Mouse (Mus musculus): Measurements from ENCODE around the gene Ndufa6.
A peak's percentile ranks its signal among the peaks of the same experiment; 100 is the strongest.
"Not testable (repeated sequence)": the region's sequence is repeated elsewhere in the genome, so short reads cannot be mapped to it uniquely, and the experiment has no call there.

Ndufa6 gene

GRCm38 (mm10) chr15:82368146-82368545, 14.0 kb upstream of the Ndufa6 start:
- DNase-seq (ENCODE audit: low read depth, low spot score) = no peak

- DNase-seq (ENCODE audit: low read depth, low spot score) = not testable (repeated sequence)
Observed at GRCm38 (mm10) chr15:82364561-82364960, 10.4 kb upstream of the Ndufa6 start.

- DNase-seq (ENCODE audit: low read depth, low spot score) = not testable (repeated sequence)
Observed at GRCm38 (mm10) chr15:82363801-82364200, 9.7 kb upstream of the Ndufa6 start.

- no peak for DNase-seq (ENCODE audit: low read depth, low spot score)
Observed at GRCm38 (mm10) chr15:82362234-82362633, 8.1 kb upstream of the Ndufa6 start.

- DNase-seq (ENCODE audit: low read depth, low spot score) = no peak
Observed at GRCm38 (mm10) chr15:82361459-82362018, 7.4 kb upstream of the Ndufa6 start.

- DNase-seq (ENCODE audit: low read depth, low spot score) = no peak
Observed at GRCm38 (mm10) chr15:82358431-82359260, 4.5 kb upstream of the Ndufa6 start.

- no peak for DNase-seq (ENCODE audit: low read depth, low spot score)
Observed at GRCm38 (mm10) chr15:82353745-82354113, 393 bp downstream of the Ndufa6 start.

- DNase-seq (ENCODE audit: low read depth, low spot score) = no peak
Observed at GRCm38 (mm10) chr15:82353078-82353744, 911 bp downstream of the Ndufa6 start.

GRCm38 (mm10) chr15:82351480-82351879, 2.6 kb downstream of the Ndufa6 start:
- DNase-seq (ENCODE audit: low read depth, low spot score) = no peak

GRCm38 (mm10) chr15:82350349-82350748, 3.8 kb downstream of the Ndufa6 start:
- DNase-seq (ENCODE audit: low read depth, low spot score) = no peak

- DNase-seq (ENCODE audit: low read depth, low spot score) = no peak
Observed at GRCm38 (mm10) chr15:82348999-82349341, 5.2 kb downstream of the Ndufa6 start.

GRCm38 (mm10) chr15:82348258-82348998, 5.7 kb downstream of the Ndufa6 start:
- DNase-seq (ENCODE audit: low read depth, low spot score) = no peak

GRCm38 (mm10) chr15:82347852-82348251, 6.3 kb downstream of the Ndufa6 start:
- DNase-seq (ENCODE audit: low read depth, low spot score) = no peak

GRCm38 (mm10) chr15:82347303-82347676, 6.8 kb downstream of the Ndufa6 start:
- no peak for DNase-seq (ENCODE audit: low read depth, low spot score)

- DNase-seq (ENCODE audit: low read depth, low spot score) = no peak
Observed at GRCm38 (mm10) chr15:82346580-82347302, 7.4 kb downstream of the Ndufa6 start.

- peak; percentile 97 for DNase-seq (ENCODE audit: low read depth, low spot score)
Observed at GRCm38 (mm10) chr15:82345820-82346470, 8.2 kb downstream of the Ndufa6 start.

GRCm38 (mm10) chr15:82344971-82345370, 9.2 kb downstream of the Ndufa6 start:
- no peak for DNase-seq (ENCODE audit: low read depth, low spot score)

GRCm38 (mm10) chr15:82343368-82344287, 10.5 kb downstream of the Ndufa6 start:
- DNase-seq (ENCODE audit: low read depth, low spot score) = no peak

GRCm38 (mm10) chr15:82342543-82342935, 11.6 kb downstream of the Ndufa6 start:
- DNase-seq (ENCODE audit: low read depth, low spot score) = no peak
